Mouse (Mus musculus): Measurements from ENCODE around the gene Fahd2a.
A peak's percentile ranks its signal among the peaks of the same experiment; 100 is the strongest.

Fahd2a gene

GRCm38 (mm10) chr2:127444055-127444789 is at the start of gene Fahd2a:
Gene Fahd2a (minus strand): TSS chr2:127444565.
- peak; percentile 94 for DNase-seq

GRCm38 (mm10) chr2:127484476-127485170 is 40.3 kb upstream of the Fahd2a start:
- DNase-seq, result peak; percentile 87

- peak; percentile 64 for DNase-seq
Observed at GRCm38 (mm10) chr2:127483001-127483400, 38.6 kb upstream of the Fahd2a start.

- DNase-seq, result peak; percentile 89
Observed at GRCm38 (mm10) chr2:127482533-127482911, 38.2 kb upstream of the Fahd2a start.

GRCm38 (mm10) chr2:127481841-127482532 is 37.6 kb upstream of the Fahd2a start:
- peak; percentile 40 for DNase-seq

- no peak for DNase-seq
Observed at GRCm38 (mm10) chr2:127479763-127480162, 35.4 kb upstream of the Fahd2a start.

- no peak for DNase-seq
Observed at GRCm38 (mm10) chr2:127479210-127479609, 34.8 kb upstream of the Fahd2a start.

- DNase-seq, result no peak
Observed at GRCm38 (mm10) chr2:127472279-127472678, 27.9 kb upstream of the Fahd2a start.

- no peak for DNase-seq
Observed at GRCm38 (mm10) chr2:127471281-127471680, 26.9 kb upstream of the Fahd2a start.

GRCm38 (mm10) chr2:127470661-127471060 is 26.3 kb upstream of the Fahd2a start:
- no peak for DNase-seq

GRCm38 (mm10) chr2:127470183-127470582 is 25.8 kb upstream of the Fahd2a start:
- no peak for DNase-seq

GRCm38 (mm10) chr2:127462314-127462713 is 17.9 kb upstream of the Fahd2a start:
- DNase-seq, result peak; percentile 77

- DNase-seq, result no peak
Observed at GRCm38 (mm10) chr2:127461351-127461750, 17.0 kb upstream of the Fahd2a start.

GRCm38 (mm10) chr2:127459341-127459740 is 15.0 kb upstream of the Fahd2a start:
- DNase-seq, result no peak

GRCm38 (mm10) chr2:127453764-127454163 is 9.4 kb upstream of the Fahd2a start:
- peak; percentile 87 for DNase-seq

GRCm38 (mm10) chr2:127453141-127453540 is 8.8 kb upstream of the Fahd2a start:
- no peak for DNase-seq

- DNase-seq, result no peak
Observed at GRCm38 (mm10) chr2:127451748-127452147, 7.4 kb upstream of the Fahd2a start.

- no peak for DNase-seq
Observed at GRCm38 (mm10) chr2:127449691-127450090, 5.3 kb upstream of the Fahd2a start.

GRCm38 (mm10) chr2:127446847-127447246 is 2.5 kb upstream of the Fahd2a start:
- no peak for DNase-seq

- DNase-seq, result no peak
Observed at GRCm38 (mm10) chr2:127437697-127438096, 6.7 kb downstream of the Fahd2a start.

GRCm38 (mm10) chr2:127435554-127435953 is 8.8 kb downstream of the Fahd2a start:
- no peak for DNase-seq

- peak; percentile 33 for DNase-seq
Observed at GRCm38 (mm10) chr2:127435135-127435534, 9.2 kb downstream of the Fahd2a start.

GRCm38 (mm10) chr2:127433487-127434295 is 10.7 kb downstream of the Fahd2a start:
- DNase-seq, result no peak

Measured in lung, postnatal 10 days (tissue).